Mouse (Mus musculus): ENCODE data around the gene Sync. TPM values are rescaled to one million over a fixed set of nuclear protein-coding genes. Genes with fewer than 3 reads are reported as not detected.

Gene Sync
- polyA plus RNA-seq, 1 experiment = 15.0 TPM

DNA sequence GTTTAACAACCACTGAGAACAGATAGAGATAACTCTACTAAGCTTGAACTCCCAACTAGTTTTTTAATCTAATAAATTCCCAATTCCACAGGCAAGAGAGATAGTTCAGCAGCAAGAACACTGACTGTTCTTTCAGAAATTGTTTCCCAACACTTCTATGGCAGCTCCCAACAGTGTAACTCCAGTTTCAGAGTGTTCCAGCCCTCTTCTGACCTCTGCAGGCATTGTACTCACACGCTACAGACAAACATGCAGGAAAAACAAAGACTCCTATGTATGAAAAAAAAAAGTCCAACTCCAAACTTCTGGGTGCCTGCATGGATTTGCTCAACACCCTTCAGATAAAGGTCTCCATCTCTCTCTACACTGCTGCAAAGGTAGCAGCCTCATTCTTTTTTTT is 45.4 kb downstream of the Sync start:
- no peak overlapping the region for H3K4me3 ChIP-seq (ENCODE audit: insufficient read depth, poor library complexity, severe bottlenecking)
- no peaks in the 10 kb centered on the region for H3K27me3 ChIP-seq (ENCODE audit: control insufficient read depth, insufficient read depth, insufficient read length)
- TF ChIP-seq CEBPB (IDR thresholded peaks at IDR 0.05; ENCODE audit: low read depth) = no peak
- TF ChIP-seq USF1 (IDR thresholded peaks at IDR 0.05; ENCODE audit: low read depth) = no peak
- TF ChIP-seq FOSL1 (IDR thresholded peaks at IDR 0.05; ENCODE audit: insufficient read depth, low read length, poor library complexity, severe bottlenecking) = no peak
- no peak for TF ChIP-seq MAX (IDR thresholded peaks at IDR 0.05)
- no peak for TF ChIP-seq CTCF (IDR thresholded peaks at IDR 0.05; ENCODE audit: control insufficient read depth, insufficient read depth, insufficient read length)
- no peak for TF ChIP-seq MYOD1 (IDR thresholded peaks at IDR 0.05; ENCODE audit: control insufficient read depth, insufficient read length, low read depth)
- no peak for TF ChIP-seq MYOG (IDR thresholded peaks at IDR 0.05; ENCODE audit: control insufficient read depth, extremely low read depth, insufficient read length)
- no peak overlapping the region for H3ac ChIP-seq (ENCODE audit: control insufficient read depth, insufficient read length, low read depth)
- peaks cover 87% of the 10 kb centered on the region for H3K79me2 ChIP-seq (ENCODE audit: control insufficient read depth, insufficient read depth)
- H3K36me3 ChIP-seq (ENCODE audit: control insufficient read depth, insufficient read depth) = peaks cover 55% of the 10 kb centered on the region
- peaks cover 77% of the 10 kb centered on the region for H3K79me3 ChIP-seq (ENCODE audit: low read depth)

- TF ChIP-seq FOSL1 (IDR thresholded peaks at IDR 0.05; ENCODE audit: insufficient read depth, low read length, poor library complexity, severe bottlenecking) = no peak
- TF ChIP-seq MAX (IDR thresholded peaks at IDR 0.05) = no peak
- no peak for TF ChIP-seq CTCF (IDR thresholded peaks at IDR 0.05; ENCODE audit: control insufficient read depth, insufficient read depth, insufficient read length)
- TF ChIP-seq USF1 (IDR thresholded peaks at IDR 0.05; ENCODE audit: low read depth) = no peak
- no peak for TF ChIP-seq MYOG (IDR thresholded peaks at IDR 0.05; ENCODE audit: control insufficient read depth, extremely low read depth, insufficient read length)
- no peak for TF ChIP-seq CEBPB (IDR thresholded peaks at IDR 0.05; ENCODE audit: low read depth)
- no peak for TF ChIP-seq MYOD1 (IDR thresholded peaks at IDR 0.05; ENCODE audit: control insufficient read depth, insufficient read length, low read depth)
- Histone ChIP-seq H3K4me3 (ENCODE audit: insufficient read depth, poor library complexity, severe bottlenecking) (peak overlapping the region; percentile 90), H3K27me3 (ENCODE audit: control insufficient read depth, insufficient read depth, insufficient read length) (no peaks in the 10 kb centered on the region), H3K79me3 (ENCODE audit: low read depth) (peaks cover 59% of the 10 kb centered on the region), H3K79me2 (ENCODE audit: control insufficient read depth, insufficient read depth) (peaks cover 76% of the 10 kb centered on the region), H3ac (ENCODE audit: control insufficient read depth, insufficient read length, low read depth) (peak overlapping the region; percentile 96), H3K36me3 (ENCODE audit: control insufficient read depth, insufficient read depth) (peaks cover 39% of the 10 kb centered on the region)
Observed at GRCm38 (mm10) chr4:129334677-129335215, 47.3 kb downstream of the Sync start.

GRCm38 (mm10) chr4:129335216-129336074 is 48.0 kb downstream of the Sync start, which contains the start of the genes Rbbp4 and Zbtb8os:
Gene Rbbp4, minus strand, starts transcription at chr4:129335370.
Gene Zbtb8os, plus strand, starts transcription at chr4:129335695.
- peak; percentile 35 for TF ChIP-seq MAX (IDR thresholded peaks at IDR 0.05)
- peak; percentile 90 for TF ChIP-seq USF1 (IDR thresholded peaks at IDR 0.05; ENCODE audit: low read depth)
- TF ChIP-seq CTCF (IDR thresholded peaks at IDR 0.05; ENCODE audit: control insufficient read depth, insufficient read depth, insufficient read length) = no peak
- no peak for TF ChIP-seq MYOG (IDR thresholded peaks at IDR 0.05; ENCODE audit: control insufficient read depth, extremely low read depth, insufficient read length)
- no peak for TF ChIP-seq FOSL1 (IDR thresholded peaks at IDR 0.05; ENCODE audit: insufficient read depth, low read length, poor library complexity, severe bottlenecking)
- H3K36me3 ChIP-seq (ENCODE audit: control insufficient read depth, insufficient read depth) = peaks cover 32% of the 10 kb centered on the region
- no peaks in the 10 kb centered on the region for H3K27me3 ChIP-seq (ENCODE audit: control insufficient read depth, insufficient read depth, insufficient read length)
- H3K79me3 ChIP-seq (ENCODE audit: low read depth) = peaks cover 52% of the 10 kb centered on the region
- peak within 1 kb of the TSS; percentile 90 for H3K4me3 ChIP-seq (ENCODE audit: insufficient read depth, poor library complexity, severe bottlenecking)
- peaks cover 69% of the 10 kb centered on the region for H3K79me2 ChIP-seq (ENCODE audit: control insufficient read depth, insufficient read depth)
- peak within 1 kb of the TSS; percentile 96 for H3ac ChIP-seq (ENCODE audit: control insufficient read depth, insufficient read length, low read depth)

DNA sequence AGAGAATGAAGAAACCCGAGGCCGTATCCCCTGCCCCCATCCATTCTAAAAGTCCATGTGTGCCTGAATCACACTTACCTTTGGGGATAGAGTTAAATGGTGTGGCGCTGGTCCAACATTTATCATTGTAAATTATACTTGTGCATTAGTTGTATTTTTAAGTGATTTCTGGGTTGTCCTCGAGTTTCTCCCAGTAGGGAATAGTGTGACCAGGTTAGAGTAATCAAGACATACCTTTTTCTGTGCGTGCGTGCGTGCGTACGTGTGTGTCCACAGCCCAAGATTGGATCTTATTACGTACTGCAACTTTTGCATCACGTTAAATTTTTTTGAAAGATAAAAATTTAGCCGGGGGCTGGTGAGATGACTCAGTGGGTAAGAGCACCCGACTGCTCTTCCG is 48.9 kb downstream of the Sync start:
- Histone ChIP-seq H3K79me3 (ENCODE audit: low read depth) (peaks cover 44% of the 10 kb centered on the region), H3K36me3 (ENCODE audit: control insufficient read depth, insufficient read depth) (peaks cover 26% of the 10 kb centered on the region), H3ac (ENCODE audit: control insufficient read depth, insufficient read length, low read depth) (peak overlapping the region; percentile 80), H3K4me3 (ENCODE audit: insufficient read depth, poor library complexity, severe bottlenecking) (peak overlapping the region; percentile 49), H3K79me2 (ENCODE audit: control insufficient read depth, insufficient read depth) (peaks cover 60% of the 10 kb centered on the region), H3K27me3 (ENCODE audit: control insufficient read depth, insufficient read depth, insufficient read length) (no peaks in the 10 kb centered on the region)
- TF ChIP-seq CTCF (IDR thresholded peaks at IDR 0.05; ENCODE audit: control insufficient read depth, insufficient read depth, insufficient read length) (no peak), CEBPB (IDR thresholded peaks at IDR 0.05; ENCODE audit: low read depth) (no peak), USF1 (IDR thresholded peaks at IDR 0.05; ENCODE audit: low read depth) (no peak), MYOD1 (IDR thresholded peaks at IDR 0.05; ENCODE audit: control insufficient read depth, insufficient read length, low read depth) (no peak), FOSL1 (IDR thresholded peaks at IDR 0.05; ENCODE audit: insufficient read depth, low read length, poor library complexity, severe bottlenecking) (no peak), MYOG (IDR thresholded peaks at IDR 0.05; ENCODE audit: control insufficient read depth, extremely low read depth, insufficient read length) (no peak), MAX (IDR thresholded peaks at IDR 0.05) (no peak)

DNA sequence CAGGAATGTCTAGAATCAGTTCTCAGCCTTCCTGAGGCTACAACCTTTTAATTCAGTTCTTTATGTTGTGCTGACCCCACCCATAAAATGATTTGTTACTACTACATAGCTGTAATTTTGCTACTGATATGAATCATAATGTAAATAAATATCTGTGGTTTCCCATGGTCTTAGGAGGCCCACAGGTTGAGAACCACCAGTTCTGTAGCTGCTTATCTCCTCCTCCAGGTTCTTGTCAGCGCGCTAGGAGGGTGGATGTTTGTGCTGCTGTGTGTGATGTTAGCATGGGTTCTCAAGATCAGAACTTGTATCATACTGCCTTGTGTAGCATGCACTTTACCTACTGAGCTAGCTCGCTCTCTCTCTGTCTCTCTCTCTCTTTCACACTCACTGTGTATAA is 52.3 kb downstream of the Sync start:
- Histone ChIP-seq H3K79me2 (ENCODE audit: control insufficient read depth, insufficient read depth) (peaks cover 26% of the 10 kb centered on the region), H3K79me3 (ENCODE audit: low read depth) (peaks cover 9% of the 10 kb centered on the region), H3K36me3 (ENCODE audit: control insufficient read depth, insufficient read depth) (peaks cover 21% of the 10 kb centered on the region), H3K27me3 (ENCODE audit: control insufficient read depth, insufficient read depth, insufficient read length) (no peaks in the 10 kb centered on the region), H3ac (ENCODE audit: control insufficient read depth, insufficient read length, low read depth) (no peak overlapping the region), H3K4me3 (ENCODE audit: insufficient read depth, poor library complexity, severe bottlenecking) (no peak overlapping the region)
- TF ChIP-seq USF1 (IDR thresholded peaks at IDR 0.05; ENCODE audit: low read depth) = no peak
- TF ChIP-seq MYOD1 (IDR thresholded peaks at IDR 0.05; ENCODE audit: control insufficient read depth, insufficient read length, low read depth) = no peak
